Mouse (Mus musculus): ENCODE data around the gene Urah. TPM values are rescaled to one million over a fixed set of nuclear protein-coding genes. Genes with fewer than 3 reads are reported as not detected.

The Urah gene
- total and polyA plus RNA-seq, 3 experiments = not detected

GRCm38 (mm10) chr7:140821653-140822329, 13.0 kb upstream of the Urah start, which contains the start of gene Zfp941:
Gene Zfp941, minus strand, starts transcription at chr7:140822178.
- H3K36me3 ChIP-seq (replicated peaks) = no peaks in the 10 kb centered on the region
- DNase-seq (ENCODE audit: low spot score) (no peak), ATAC-seq (ENCODE audit: extremely low read depth, insufficient number of reproducible peaks, low FRiP score, poor library complexity, severe bottlenecking) (no peak)
- H3K9me3 ChIP-seq (replicated peaks) = no peaks in the 10 kb centered on the region
- H3K4me1 ChIP-seq (ENCODE audit: insufficient read depth, low read depth, low read length) = no peaks in the 10 kb centered on the region
- peaks cover 16% of the 10 kb centered on the region for H3K27me3 ChIP-seq (ENCODE audit: insufficient read depth, low read length)
- H3K4me3 ChIP-seq (ENCODE audit: low read depth, low read length) = no peak within 1 kb of the TSS
- TF ChIP-seq POLR2AphosphoS5 (IDR thresholded peaks at IDR 0.05; ENCODE audit: insufficient replicate concordance, low read depth, low read length) = no peak
- no peak for TF ChIP-seq GATA1 (IDR thresholded peaks at IDR 0.05; ENCODE audit: borderline replicate concordance, low read length)
- TF ChIP-seq TAL1 (conservative IDR thresholded peaks at IDR 0.05; ENCODE audit: low read depth, low read length) = no peak
- no peak for TF ChIP-seq GATA2 (IDR thresholded peaks at IDR 0.05; ENCODE audit: borderline replicate concordance, low read depth, low read length)
- no peak for TF ChIP-seq CTCF (IDR thresholded peaks at IDR 0.05; ENCODE audit: low read depth, low read length)

DNA sequence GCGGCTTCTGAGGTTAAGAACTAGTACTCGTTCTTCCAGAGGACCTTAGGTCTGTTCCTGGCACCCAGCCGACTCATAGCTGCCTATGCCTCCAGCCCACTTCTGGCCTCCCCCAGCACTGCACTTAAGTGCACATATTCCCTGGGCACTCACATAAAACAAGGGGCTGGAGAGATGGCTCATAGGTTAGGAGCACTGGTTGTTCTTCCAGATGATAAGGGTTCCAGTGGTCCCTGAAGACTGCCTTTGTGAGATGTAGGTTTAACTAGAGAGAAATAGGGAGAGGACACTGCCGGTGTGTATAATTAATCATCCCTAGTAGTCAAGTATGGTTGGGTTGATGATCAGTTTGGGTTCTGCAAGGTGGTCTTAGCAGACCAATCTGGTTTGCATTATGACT, 12.1 kb upstream of the Urah start:
- Histone ChIP-seq H3K9me3 (replicated peaks) (no peaks in the 10 kb centered on the region), H3K27me3 (ENCODE audit: insufficient read depth, low read length) (peaks cover 19% of the 10 kb centered on the region), H3K4me3 (ENCODE audit: low read depth, low read length) (no peak overlapping the region), H3K36me3 (replicated peaks) (no peaks in the 10 kb centered on the region), H3K4me1 (ENCODE audit: insufficient read depth, low read depth, low read length) (no peaks in the 10 kb centered on the region)
- ATAC-seq (ENCODE audit: extremely low read depth, insufficient number of reproducible peaks, low FRiP score, poor library complexity, severe bottlenecking) (no peak), DNase-seq (ENCODE audit: low spot score) (no peak)
- TF ChIP-seq TAL1 (conservative IDR thresholded peaks at IDR 0.05; ENCODE audit: low read depth, low read length) (no peak), GATA1 (IDR thresholded peaks at IDR 0.05; ENCODE audit: borderline replicate concordance, low read length) (no peak), GATA2 (IDR thresholded peaks at IDR 0.05; ENCODE audit: borderline replicate concordance, low read depth, low read length) (no peak), POLR2AphosphoS5 (IDR thresholded peaks at IDR 0.05; ENCODE audit: insufficient replicate concordance, low read depth, low read length) (no peak), CTCF (IDR thresholded peaks at IDR 0.05; ENCODE audit: low read depth, low read length) (no peak)

DNA sequence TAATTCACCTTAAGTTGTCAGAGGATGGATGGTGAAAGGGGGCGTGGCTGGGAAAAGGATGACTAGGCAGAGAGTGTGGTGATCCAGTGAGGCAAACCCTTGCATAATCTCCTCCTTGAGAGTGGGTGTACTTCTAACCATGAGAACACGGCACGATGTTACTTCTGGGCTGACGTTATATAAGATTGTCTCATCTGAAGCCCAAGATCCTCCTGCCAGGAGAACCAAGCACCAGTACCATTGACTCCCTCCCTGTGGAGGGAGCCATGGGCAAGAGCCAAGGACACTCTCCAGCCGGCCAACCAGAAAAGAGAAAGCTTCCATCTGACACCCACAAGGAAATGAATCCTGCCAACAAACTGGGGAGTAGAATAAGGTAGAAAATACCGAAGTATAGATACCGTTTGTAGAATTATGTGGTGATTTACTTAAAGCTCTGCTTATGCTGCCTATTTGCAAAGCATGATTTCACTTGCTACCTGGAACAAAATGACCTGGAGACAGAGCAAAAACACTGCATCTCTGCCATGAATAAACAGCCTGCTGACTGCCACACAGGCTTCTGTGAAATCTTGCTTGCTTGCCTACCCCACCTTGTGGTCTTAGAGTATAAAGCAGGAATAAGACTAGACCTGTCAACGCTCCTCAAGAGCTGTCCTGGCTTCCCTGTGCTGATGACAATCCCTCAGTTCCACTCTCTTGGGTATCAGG, 6.5 kb upstream of the Urah start:
- no peak overlapping the region for H3K4me3 ChIP-seq (ENCODE audit: low read depth, low read length)
- no peak for DNase-seq (ENCODE audit: low spot score)
- 0 out of 2 replicates have a peak, but pooled peaks cover 2% of the 10 kb centered on the region for H3K4me1 ChIP-seq (ENCODE audit: insufficient read depth, low read depth, low read length)
- H3K36me3 ChIP-seq (replicated peaks) = no peaks in the 10 kb centered on the region
- TF ChIP-seq GATA1 (IDR thresholded peaks at IDR 0.05; ENCODE audit: borderline replicate concordance, low read length) (no peak), GATA2 (IDR thresholded peaks at IDR 0.05; ENCODE audit: borderline replicate concordance, low read depth, low read length) (no peak), TAL1 (conservative IDR thresholded peaks at IDR 0.05; ENCODE audit: low read depth, low read length) (no peak), CTCF (IDR thresholded peaks at IDR 0.05; ENCODE audit: low read depth, low read length) (no peak), POLR2AphosphoS5 (IDR thresholded peaks at IDR 0.05; ENCODE audit: insufficient replicate concordance, low read depth, low read length) (no peak)
- peaks cover 12% of the 10 kb centered on the region for H3K27me3 ChIP-seq (ENCODE audit: insufficient read depth, low read length)
- no peak for ATAC-seq (ENCODE audit: extremely low read depth, insufficient number of reproducible peaks, low FRiP score, poor library complexity, severe bottlenecking)
- no peaks in the 10 kb centered on the region for H3K9me3 ChIP-seq (replicated peaks)

- Histone ChIP-seq H3K27me3 (ENCODE audit: insufficient read depth, low read length) (peaks cover 31% of the 10 kb centered on the region), H3K4me1 (ENCODE audit: insufficient read depth, low read depth, low read length) (peaks cover 2% of the 10 kb centered on the region; the same call in 1 of the 2 replicates), H3K9me3 (replicated peaks) (no peaks in the 10 kb centered on the region), H3K4me3 (ENCODE audit: low read depth, low read length) (no peak overlapping the region), H3K36me3 (replicated peaks) (no peaks in the 10 kb centered on the region)
- no peak for ATAC-seq (ENCODE audit: extremely low read depth, insufficient number of reproducible peaks, low FRiP score, poor library complexity, severe bottlenecking)
- DNase-seq (ENCODE audit: low spot score) = no peak
- TF ChIP-seq POLR2AphosphoS5 (IDR thresholded peaks at IDR 0.05; ENCODE audit: insufficient replicate concordance, low read depth, low read length) (no peak), TAL1 (conservative IDR thresholded peaks at IDR 0.05; ENCODE audit: low read depth, low read length) (no peak)
These were observed 3.4 kb upstream of the Urah start for GRCm38 (mm10) chr7:140831447-140831846.

DNA sequence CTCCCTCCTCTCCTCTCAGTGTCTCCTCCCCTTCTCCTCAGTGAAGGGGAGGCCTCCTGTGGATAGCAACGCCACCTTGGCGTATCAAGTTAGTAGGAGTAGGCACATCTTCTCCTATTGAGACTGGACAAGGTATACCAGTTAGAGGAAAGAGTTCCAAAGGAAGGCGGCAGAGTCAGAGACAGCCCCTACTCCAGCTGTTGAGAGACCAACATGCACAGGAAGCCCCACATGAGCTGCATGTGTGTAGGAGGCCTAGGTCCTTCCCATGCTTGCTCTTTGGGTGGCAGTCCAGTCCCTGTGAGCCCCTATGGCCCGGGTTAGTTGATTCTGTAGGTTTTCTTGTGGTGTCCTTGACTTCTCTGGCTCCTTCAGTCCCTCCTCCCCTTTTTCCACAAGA, 1.5 kb upstream of the Urah start:
- no peak for TF ChIP-seq GATA2 (IDR thresholded peaks at IDR 0.05; ENCODE audit: borderline replicate concordance, low read depth, low read length)
- no peak for TF ChIP-seq TAL1 (conservative IDR thresholded peaks at IDR 0.05; ENCODE audit: low read depth, low read length)
- no peak for TF ChIP-seq POLR2AphosphoS5 (IDR thresholded peaks at IDR 0.05; ENCODE audit: insufficient replicate concordance, low read depth, low read length)
- no peak for TF ChIP-seq GATA1 (IDR thresholded peaks at IDR 0.05; ENCODE audit: borderline replicate concordance, low read length)
- TF ChIP-seq CTCF (IDR thresholded peaks at IDR 0.05; ENCODE audit: low read depth, low read length) = no peak
- H3K27me3 ChIP-seq (ENCODE audit: insufficient read depth, low read length) = peaks cover 36% of the 10 kb centered on the region
- DNase-seq (ENCODE audit: low spot score) = no peak

GRCm38 (mm10) chr7:140835758-140836087, 905 bp downstream of the Urah start:
- H3K27me3 ChIP-seq (ENCODE audit: insufficient read depth, low read length) = peaks cover 46% of the 10 kb centered on the region
- ATAC-seq (ENCODE audit: extremely low read depth, insufficient number of reproducible peaks, low FRiP score, poor library complexity, severe bottlenecking) = no peak
- no peaks in the 10 kb centered on the region; the same call in 1 of the 2 replicates for H3K4me1 ChIP-seq (ENCODE audit: insufficient read depth, low read depth, low read length)
- TF ChIP-seq TAL1 (conservative IDR thresholded peaks at IDR 0.05; ENCODE audit: low read depth, low read length) (no peak), CTCF (IDR thresholded peaks at IDR 0.05; ENCODE audit: low read depth, low read length) (no peak), POLR2AphosphoS5 (IDR thresholded peaks at IDR 0.05; ENCODE audit: insufficient replicate concordance, low read depth, low read length) (no peak)
- no peak overlapping the region for H3K4me3 ChIP-seq (ENCODE audit: low read depth, low read length)
- no peaks in the 10 kb centered on the region for H3K9me3 ChIP-seq (replicated peaks)
- no peak for DNase-seq (ENCODE audit: low spot score)
- no peaks in the 10 kb centered on the region for H3K36me3 ChIP-seq (replicated peaks)

More for the DNA sequence above, 1.5 kb upstream of the Urah start:
- Histone ChIP-seq H3K9me3 (replicated peaks) (no peaks in the 10 kb centered on the region), H3K36me3 (replicated peaks) (no peaks in the 10 kb centered on the region), H3K4me1 (ENCODE audit: insufficient read depth, low read depth, low read length) (no peaks in the 10 kb centered on the region; the same call in 1 of the 2 replicates), H3K4me3 (ENCODE audit: low read depth, low read length) (no peak overlapping the region)
- no peak for ATAC-seq (ENCODE audit: extremely low read depth, insufficient number of reproducible peaks, low FRiP score, poor library complexity, severe bottlenecking)

Data from G1E (cell line).